Mouse (Mus musculus) limb, embryonic 11.5 days (tissue): Measurements from ENCODE around the gene Atxn1. TPM values are rescaled to one million over a fixed set of nuclear protein-coding genes. Genes with fewer than 3 reads are reported as not detected.

Experiments used
- ATAC-seq: fragments of 200-750 bp; cut with Nextera tagmentation; 2 replicates; pipeline ENCODE4 v1.8.0; 2017; ENCODE audit warnings: low read depth; ENCODE audit not compliant: insufficient number of reproducible peaks, low FRiP score, low TSS enrichment
- DNase-seq: peaks from one replicate; pipeline ENCODE4 v3.0.0-alpha.2; 2015; ENCODE audit warnings: low spot score
- H3K27ac ChIP-seq: fragments of 300-500 bp; sonication (generic); replicated peaks from 2 replicates; pipeline ENCODE4 v1.5.1; 2014; ENCODE audit warnings: low read depth, mild to moderate bottlenecking, low read length
- H3K27me3 ChIP-seq: fragments of 300-500 bp; sonication (generic); 2 replicates; pipeline ENCODE4 v1.6.1; 2014; ENCODE audit warnings: mild to moderate bottlenecking, low read length, mixed read lengths; ENCODE audit not compliant: control insufficient read depth, insufficient read depth
- H3K36me3 ChIP-seq: fragments of 300-500 bp; sonication (generic); 2 replicates; pipeline ENCODE4 v1.6.1; 2014; ENCODE audit warnings: mild to moderate bottlenecking, low read length, moderate library complexity, mixed read lengths; ENCODE audit not compliant: control insufficient read depth, insufficient read depth
- H3K4me1 ChIP-seq: fragments of 300-500 bp; sonication (generic); 2 replicates; pipeline ENCODE4 v1.6.1; 2014; ENCODE audit warnings: low read length, mixed read lengths; ENCODE audit not compliant: control insufficient read depth, insufficient read depth
- H3K4me2 ChIP-seq: fragments of 300-500 bp; sonication (generic); 2 replicates; pipeline ENCODE4 v1.6.1; 2014; ENCODE audit warnings: low read depth, mild to moderate bottlenecking, moderate library complexity; ENCODE audit not compliant: severe bottlenecking
- H3K4me3 ChIP-seq: fragments of 300-500 bp; sonication (generic); 2 replicates; pipeline ENCODE4 v1.5.1; 2014; ENCODE audit warnings: low read depth, low read length
- H3K9ac ChIP-seq: fragments of 300-500 bp; sonication (generic); 2 replicates; pipeline ENCODE4 v1.6.1; 2014; ENCODE audit warnings: mild to moderate bottlenecking, low read length
- H3K9me3 ChIP-seq: fragments of 300-500 bp; sonication (generic); 2 replicates; pipeline ENCODE4 v1.6.1; 2016; ENCODE audit warnings: low read length; ENCODE audit not compliant: control insufficient read depth
- WGBS: fragments of 180-500 bp; shearing (Covaris S2); extraction: QIAGEN DNeasy Blood & Tissue Kit; methylation state at CpG from one replicate; pipeline ENCODE4 v1.1.7; 2014; 5-methylcytosine and 5-hydroxymethylcytosine counted together
- polyA plus RNA-seq: library from polyadenylated mRNA; unstranded; fragments of >200 nt; fragmentation: Nextera tagmentation; extraction: Ambion mirVana; gene quantifications from 2 replicates; pipeline ENCODE4 v1.2.1, GENCODE M21; 2014

Gene Atxn1
- polyA plus RNA-seq, 1 experiment from 2014 or later, result 1.5 TPM

DNA sequence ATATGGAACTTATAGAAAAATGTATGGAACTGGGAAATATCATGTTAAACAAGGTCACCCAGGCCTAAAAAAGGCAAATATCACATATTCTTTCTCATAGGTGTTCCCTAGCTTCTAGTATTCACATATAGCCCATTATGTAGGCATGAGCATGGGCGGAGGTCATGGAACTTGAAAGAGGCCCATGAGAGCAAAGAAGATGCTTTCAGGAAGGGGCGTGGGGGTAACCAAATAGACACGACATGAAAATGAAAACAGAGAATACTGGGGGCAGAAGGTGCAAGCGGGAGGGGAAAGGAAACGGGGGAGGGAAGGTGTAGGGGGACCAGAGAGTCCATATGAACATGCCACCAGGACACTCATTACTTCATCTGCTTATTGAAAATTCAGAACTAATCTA is 87.9 kb downstream of the Atxn1 start:
- H3K4me3 ChIP-seq, result no peak overlapping the region
- WGBS, result 88% methylated on average over 5 of the region's 5 CpGs
- H3K4me1 ChIP-seq, result no peaks in the 10 kb centered on the region
- ATAC-seq (no peak), DNase-seq (no peak)
- H3K27me3 ChIP-seq, result no peaks in the 10 kb centered on the region
- no peak overlapping the region for H3K4me2 ChIP-seq
- H3K9me3 ChIP-seq, result no peaks in the 10 kb centered on the region
- H3K27ac ChIP-seq, result no peak overlapping the region
- no peak overlapping the region for H3K9ac ChIP-seq
- H3K36me3 ChIP-seq, result no peaks in the 10 kb centered on the region

GRCm38 (mm10) chr13:45876368-45876760 is 88.4 kb downstream of the Atxn1 start:
- Histone ChIP-seq H3K36me3 (no peaks in the 10 kb centered on the region), H3K9ac (no peak overlapping the region), H3K27ac (no peak overlapping the region), H3K4me3 (no peak overlapping the region), H3K4me1 (no peaks in the 10 kb centered on the region), H3K4me2 (no peak overlapping the region), H3K27me3 (no peaks in the 10 kb centered on the region), H3K9me3 (no peaks in the 10 kb centered on the region)
- no peak for DNase-seq
- no peak for ATAC-seq
- WGBS, result 92% methylated on average over 2 of the region's 2 CpGs

GRCm38 (mm10) chr13:45875686-45876367 is 89.0 kb downstream of the Atxn1 start:
- Histone ChIP-seq H3K27ac (no peak overlapping the region), H3K4me2 (no peak overlapping the region), H3K4me1 (no peaks in the 10 kb centered on the region), H3K9ac (no peak overlapping the region), H3K9me3 (no peaks in the 10 kb centered on the region), H3K27me3 (no peaks in the 10 kb centered on the region), H3K4me3 (no peak overlapping the region), H3K36me3 (no peaks in the 10 kb centered on the region)
- ATAC-seq (no peak), DNase-seq (no peak)
- 90% methylated on average over 6 of the region's 6 CpGs for WGBS

GRCm38 (mm10) chr13:45874196-45874595 is 90.6 kb downstream of the Atxn1 start:
- Histone ChIP-seq H3K27ac (no peak overlapping the region), H3K4me1 (no peaks in the 10 kb centered on the region), H3K36me3 (no peaks in the 10 kb centered on the region), H3K9me3 (no peaks in the 10 kb centered on the region), H3K4me3 (no peak overlapping the region), H3K27me3 (no peaks in the 10 kb centered on the region), H3K9ac (no peak overlapping the region), H3K4me2 (no peak overlapping the region)
- no peak for ATAC-seq
- no peak for DNase-seq
- WGBS, result 93% methylated on average over 4 of the region's 4 CpGs

GRCm38 (mm10) chr13:45872966-45873365 is 91.8 kb downstream of the Atxn1 start:
- no peaks in the 10 kb centered on the region for H3K9me3 ChIP-seq
- ATAC-seq, result no peak
- no peaks in the 10 kb centered on the region for H3K36me3 ChIP-seq
- 92% methylated on average over 7 of the region's 7 CpGs for WGBS
- H3K4me2 ChIP-seq, result no peak overlapping the region
- H3K4me3 ChIP-seq, result no peak overlapping the region
- H3K27me3 ChIP-seq, result no peaks in the 10 kb centered on the region
- no peak for DNase-seq
- no peak overlapping the region for H3K27ac ChIP-seq
- no peaks in the 10 kb centered on the region for H3K4me1 ChIP-seq
- no peak overlapping the region for H3K9ac ChIP-seq

DNA sequence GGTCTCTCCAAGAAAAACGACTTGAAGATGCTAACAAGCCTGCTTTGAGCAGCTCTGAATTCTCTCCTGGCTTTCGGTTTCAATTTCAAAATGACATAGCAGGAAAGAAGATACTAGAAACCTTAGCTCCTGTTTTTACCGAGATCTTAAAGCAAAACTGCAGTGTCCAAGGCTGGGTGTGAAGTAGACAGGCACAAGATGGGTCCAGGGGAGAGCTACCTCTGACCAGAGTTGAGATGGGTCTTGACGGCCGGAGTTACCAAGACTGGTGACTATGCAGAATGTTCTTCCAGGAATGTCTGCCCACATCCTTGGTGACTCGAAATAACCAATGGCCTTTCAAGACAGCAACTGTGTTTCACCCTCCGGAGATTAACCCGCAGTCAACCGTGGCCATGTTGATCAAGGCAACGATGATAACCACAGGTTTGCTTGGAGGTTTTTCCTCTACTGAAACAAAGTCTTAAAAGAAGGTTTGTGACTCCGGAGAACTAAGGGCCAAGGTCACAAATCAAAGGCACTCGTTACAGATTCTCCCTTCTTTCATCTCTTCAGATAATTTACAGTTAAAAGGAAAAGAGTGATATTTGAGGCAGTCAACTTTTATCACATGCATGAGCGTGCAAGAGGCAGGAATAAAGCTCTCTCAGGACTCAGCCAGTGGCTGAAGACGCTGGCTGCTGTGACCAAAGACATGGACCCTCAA is 92.6 kb downstream of the Atxn1 start:
- DNase-seq (no peak), ATAC-seq (no peak)
- Histone ChIP-seq H3K27ac (no peak overlapping the region), H3K9ac (no peak overlapping the region), H3K27me3 (no peaks in the 10 kb centered on the region), H3K4me3 (no peak overlapping the region), H3K4me1 (no peaks in the 10 kb centered on the region), H3K9me3 (no peaks in the 10 kb centered on the region), H3K4me2 (no peak overlapping the region), H3K36me3 (no peaks in the 10 kb centered on the region)
- WGBS, result 78% methylated on average over 14 of the region's 14 CpGs

GRCm38 (mm10) chr13:45871554-45871953 is 93.3 kb downstream of the Atxn1 start:
- WGBS, result 38% methylated on average over 7 of the region's 7 CpGs

GRCm38 (mm10) chr13:45868886-45869285 is 95.9 kb downstream of the Atxn1 start:
- no peak for DNase-seq
- WGBS, result 81% methylated on average over 8 of the region's 8 CpGs

More at GRCm38 (mm10) chr13:45871554-45871953, 93.3 kb downstream of the Atxn1 start:
- DNase-seq, result no peak
- Histone ChIP-seq H3K27ac (no peak overlapping the region), H3K27me3 (no peaks in the 10 kb centered on the region), H3K36me3 (no peaks in the 10 kb centered on the region), H3K4me1 (no peaks in the 10 kb centered on the region), H3K9me3 (no peaks in the 10 kb centered on the region), H3K9ac (no peak overlapping the region), H3K4me3 (no peak overlapping the region), H3K4me2 (no peak overlapping the region)
- ATAC-seq, result no peak

More at GRCm38 (mm10) chr13:45868886-45869285, 95.9 kb downstream of the Atxn1 start:
- H3K9ac ChIP-seq, result no peak overlapping the region
- no peaks in the 10 kb centered on the region for H3K36me3 ChIP-seq
- ATAC-seq, result no peak
- no peaks in the 10 kb centered on the region for H3K9me3 ChIP-seq
- no peaks in the 10 kb centered on the region for H3K27me3 ChIP-seq
- no peak overlapping the region for H3K4me2 ChIP-seq
- H3K4me3 ChIP-seq, result no peak overlapping the region
- no peak overlapping the region for H3K27ac ChIP-seq
- no peaks in the 10 kb centered on the region for H3K4me1 ChIP-seq
